Mouse (Mus musculus): ENCODE data around the gene Plxnd1. TPM values are rescaled to one million over a fixed set of nuclear protein-coding genes. Genes with fewer than 3 reads are reported as not detected.
A peak's percentile ranks its signal among the peaks of the same experiment; 100 is the strongest.

The Plxnd1 gene
- polyA plus RNA-seq, 2 experiments from 2014 or later = 10.6 to 10.8 TPM

- ATAC-seq = no peak
Measured at GRCm38 (mm10) chr6:115998758-115999157, 4.0 kb upstream of the Plxnd1 start.

GRCm38 (mm10) chr6:115997726-115998311 lies 3.0 kb upstream of the Plxnd1 start:
- ATAC-seq = no peak

- peak; percentile 73 for ATAC-seq
Measured at GRCm38 (mm10) chr6:115996171-115996851, 1.5 kb upstream of the Plxnd1 start.

GRCm38 (mm10) chr6:115995531-115995941 lies 731 bp upstream of the Plxnd1 start:
- no peak for ATAC-seq

GRCm38 (mm10) chr6:115994146-115994876 lies 494 bp downstream of the Plxnd1 start:
- no peak for ATAC-seq

- ATAC-seq = no peak
Measured at GRCm38 (mm10) chr6:115993463-115994145, 1.2 kb downstream of the Plxnd1 start.

GRCm38 (mm10) chr6:115992981-115993380 lies 1.8 kb downstream of the Plxnd1 start:
- no peak for ATAC-seq

- ATAC-seq = no peak
Measured at GRCm38 (mm10) chr6:115991881-115992620, 2.8 kb downstream of the Plxnd1 start.

- no peak for ATAC-seq
Measured at GRCm38 (mm10) chr6:115991108-115991880, 3.5 kb downstream of the Plxnd1 start.

- no peak for ATAC-seq
Measured at GRCm38 (mm10) chr6:115990479-115990878, 4.3 kb downstream of the Plxnd1 start.

GRCm38 (mm10) chr6:115990056-115990455 lies 4.7 kb downstream of the Plxnd1 start:
- ATAC-seq = no peak

GRCm38 (mm10) chr6:115989607-115990006 lies 5.2 kb downstream of the Plxnd1 start:
- ATAC-seq = peak; percentile 59

- no peak for ATAC-seq
Measured at GRCm38 (mm10) chr6:115989032-115989431, 5.8 kb downstream of the Plxnd1 start.

GRCm38 (mm10) chr6:115987096-115987747 lies 7.6 kb downstream of the Plxnd1 start:
- ATAC-seq = no peak

GRCm38 (mm10) chr6:115986472-115987095 lies 8.2 kb downstream of the Plxnd1 start:
- ATAC-seq = no peak

GRCm38 (mm10) chr6:115985622-115986021 lies 9.2 kb downstream of the Plxnd1 start:
- no peak for ATAC-seq

GRCm38 (mm10) chr6:115984580-115984979 lies 10.2 kb downstream of the Plxnd1 start:
- no peak for ATAC-seq

- no peak for ATAC-seq
Measured at GRCm38 (mm10) chr6:115983306-115984038, 11.3 kb downstream of the Plxnd1 start.

- no peak for ATAC-seq
Measured at GRCm38 (mm10) chr6:115982889-115983288, 11.9 kb downstream of the Plxnd1 start.

- no peak for ATAC-seq
Measured at GRCm38 (mm10) chr6:115978596-115978995, 16.2 kb downstream of the Plxnd1 start.

Data from activated CD4-positive, CD25-positive, alpha-beta regulatory T cell, adult 4 months (primary cell).